Mouse (Mus musculus) hindbrain, embryonic 16.5 days (tissue): ENCODE results near the gene Cdyl2. TPM values are rescaled to one million over a fixed set of nuclear protein-coding genes. Genes with fewer than 3 reads are reported as not detected.

ENCODE experiments used
- ATAC-seq: fragments of 200-750 bp; cut with Nextera tagmentation; 2 replicates; pipeline ENCODE4 v1.8.0; 2017; ENCODE audit warnings: moderate TSS enrichment, moderate library complexity
- H3K27ac ChIP-seq: fragments of 300-500 bp; sonication (generic); 2 replicates; pipeline ENCODE4 v1.5.1; 2014; ENCODE audit warnings: low read depth, mild to moderate bottlenecking, control low read depth, low read length, moderate library complexity
- H3K27me3 ChIP-seq: fragments of 300-500 bp; sonication (generic); replicated peaks from 2 replicates; pipeline ENCODE4 v1.6.1; 2014; ENCODE audit warnings: low read length; ENCODE audit not compliant: control insufficient read depth, insufficient read depth
- H3K36me3 ChIP-seq: fragments of 300-500 bp; sonication (generic); 2 replicates; pipeline ENCODE4 v1.6.1; 2014; ENCODE audit warnings: mild to moderate bottlenecking, low read length, moderate library complexity, mixed read lengths; ENCODE audit not compliant: control insufficient read depth, insufficient read depth
- H3K4me1 ChIP-seq: fragments of 300-500 bp; sonication (generic); 2 replicates; pipeline ENCODE4 v1.6.1; 2014; ENCODE audit warnings: low read depth, low read length; ENCODE audit not compliant: control insufficient read depth, insufficient read depth
- H3K4me2 ChIP-seq: fragments of 300-500 bp; sonication (generic); 2 replicates; pipeline ENCODE4 v1.6.1; 2014; ENCODE audit warnings: mild to moderate bottlenecking, low read length, control low read depth, moderate library complexity
- H3K4me3 ChIP-seq: fragments of 300-500 bp; sonication (generic); 2 replicates; pipeline ENCODE4 v1.5.1; 2014; ENCODE audit warnings: mild to moderate bottlenecking, low read length, control low read depth, moderate library complexity
- H3K9ac ChIP-seq: fragments of 300-500 bp; sonication (generic); 2 replicates; pipeline ENCODE4 v1.6.1; 2014; ENCODE audit warnings: low read depth, mild to moderate bottlenecking, control low read depth, low read length, moderate library complexity
- H3K9me3 ChIP-seq: fragments of 300-500 bp; sonication (generic); 2 replicates; pipeline ENCODE4 v1.6.1; 2014; ENCODE audit warnings: mild to moderate bottlenecking, low read length, moderate library complexity; ENCODE audit not compliant: control insufficient read depth
- WGBS: fragments of 180-500 bp; shearing (Covaris S2); extraction: QIAGEN DNeasy Blood & Tissue Kit; methylation state at CpG from one replicate; pipeline ENCODE4 v1.1.7; 2014; 5-methylcytosine and 5-hydroxymethylcytosine counted together
- polyA plus RNA-seq: library from polyadenylated mRNA; unstranded; fragments of >200 nt; fragmentation: Nextera tagmentation; extraction: Ambion mirVana; gene quantifications from 2 replicates; pipeline ENCODE4 v1.2.1, GENCODE M21; 2015

The Cdyl2 gene
- polyA plus RNA-seq, 1 experiment from 2014 or later, result 12.1 TPM

- H3K36me3 ChIP-seq, result no peaks in the 10 kb centered on the region
- H3K4me1 ChIP-seq, result no peaks in the 10 kb centered on the region
- H3K27me3 ChIP-seq, result no peaks in the 10 kb centered on the region
- H3K9ac ChIP-seq, result no peak overlapping the region
- H3K4me3 ChIP-seq, result no peak overlapping the region
- H3K9me3 ChIP-seq, result peaks cover 2% of the 10 kb centered on the region; the same call in 1 of the 2 replicates
- H3K4me2 ChIP-seq, result no peak overlapping the region
- no peak for ATAC-seq
- H3K27ac ChIP-seq, result no peak overlapping the region
- WGBS, result 89% methylated on average over 6 of the region's 6 CpGs
Measured at GRCm38 (mm10) chr8:116599728-116600127, 133.1 kb downstream of the Cdyl2 start.

DNA sequence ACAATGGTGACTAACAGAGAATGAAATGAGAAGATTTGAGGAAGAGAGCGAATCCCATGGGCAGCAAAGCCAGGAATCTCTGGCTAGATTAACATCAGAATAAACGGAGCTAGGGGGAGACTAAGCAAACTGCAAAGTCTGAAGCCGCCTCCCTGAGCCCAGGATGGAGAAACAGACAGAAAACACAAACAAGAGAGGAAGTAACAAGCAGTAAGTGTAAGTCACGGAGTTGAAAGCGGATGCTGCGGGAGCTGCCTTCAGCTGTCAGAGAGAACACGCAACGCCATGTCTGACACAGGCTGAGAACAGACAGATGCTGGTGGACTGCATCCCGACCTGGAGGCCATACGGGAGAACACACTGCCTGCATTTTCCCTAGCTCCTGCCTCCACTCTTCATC is 141.6 kb downstream of the Cdyl2 start:
- H3K9me3 ChIP-seq, result no peaks in the 10 kb centered on the region
- 85% methylated on average over 10 of the region's 10 CpGs for WGBS
- no peaks in the 10 kb centered on the region for H3K36me3 ChIP-seq
- H3K27me3 ChIP-seq, result no peaks in the 10 kb centered on the region
- no peak overlapping the region for H3K4me3 ChIP-seq
- H3K4me2 ChIP-seq, result no peak overlapping the region
- ATAC-seq, result no peak
- H3K4me1 ChIP-seq, result no peaks in the 10 kb centered on the region
- H3K9ac ChIP-seq, result no peak overlapping the region
- no peak overlapping the region for H3K27ac ChIP-seq

GRCm38 (mm10) chr8:116590546-116590945 is 142.2 kb downstream of the Cdyl2 start:
- no peak overlapping the region for H3K9ac ChIP-seq
- no peaks in the 10 kb centered on the region for H3K36me3 ChIP-seq
- no peaks in the 10 kb centered on the region for H3K9me3 ChIP-seq
- 84% methylated on average over 4 of the region's 4 CpGs for WGBS
- no peak for ATAC-seq
- H3K27me3 ChIP-seq, result no peaks in the 10 kb centered on the region
- H3K4me2 ChIP-seq, result no peak overlapping the region
- no peak overlapping the region for H3K4me3 ChIP-seq
- H3K4me1 ChIP-seq, result no peaks in the 10 kb centered on the region
- no peak overlapping the region for H3K27ac ChIP-seq

GRCm38 (mm10) chr8:116590106-116590505 is 142.7 kb downstream of the Cdyl2 start:
- H3K9me3 ChIP-seq, result no peaks in the 10 kb centered on the region
- H3K4me3 ChIP-seq, result no peak overlapping the region
- H3K27me3 ChIP-seq, result no peaks in the 10 kb centered on the region
- no peak for ATAC-seq
- no peak overlapping the region for H3K27ac ChIP-seq
- H3K9ac ChIP-seq, result no peak overlapping the region
- H3K4me2 ChIP-seq, result no peak overlapping the region
- 82% methylated on average over 14 of the region's 14 CpGs for WGBS
- no peaks in the 10 kb centered on the region for H3K36me3 ChIP-seq
- H3K4me1 ChIP-seq, result no peaks in the 10 kb centered on the region

DNA sequence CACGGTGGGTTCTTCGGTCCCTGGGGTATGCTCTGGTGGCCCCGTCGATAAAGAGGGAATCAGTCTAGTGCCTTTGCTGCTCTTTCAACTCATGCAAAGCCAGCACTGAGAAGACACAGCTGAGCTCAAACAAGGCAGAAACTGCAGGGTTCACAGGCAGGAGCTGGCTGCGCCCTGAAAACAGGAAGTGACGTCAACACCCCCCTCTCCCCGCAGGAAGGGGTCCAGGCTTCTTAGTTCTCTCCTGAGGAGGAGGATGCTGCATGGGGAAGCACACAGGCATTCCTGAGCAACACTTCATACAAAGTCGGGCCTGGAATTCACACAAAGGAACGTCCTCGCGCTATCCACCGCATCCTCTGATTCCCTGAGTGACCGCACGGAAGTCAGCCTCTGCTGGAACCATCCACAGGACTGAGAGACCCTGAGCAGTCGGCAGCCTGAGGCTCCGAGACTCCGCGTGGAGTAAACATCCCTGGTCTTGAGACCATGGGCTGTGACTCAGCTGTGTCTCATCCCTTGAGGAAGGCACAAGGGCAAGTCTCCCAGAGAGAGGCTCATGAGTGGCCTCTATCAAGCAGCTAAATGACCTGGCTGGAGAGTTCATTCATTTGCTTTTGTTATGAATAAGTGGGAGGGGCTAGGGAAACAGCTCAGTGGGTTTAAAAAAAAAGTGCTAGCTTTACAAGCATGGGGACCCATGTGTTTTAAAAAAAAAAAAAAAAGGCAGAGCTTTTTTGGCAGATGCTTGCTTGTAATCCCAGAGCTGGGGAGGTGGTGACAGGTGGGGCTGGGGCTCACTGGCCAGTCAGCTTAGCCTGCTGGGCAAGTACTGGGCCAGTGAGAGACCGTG is 144.9 kb downstream of the Cdyl2 start:
- Histone ChIP-seq H3K36me3 (no peaks in the 10 kb centered on the region), H3K9ac (no peak overlapping the region), H3K4me1 (no peaks in the 10 kb centered on the region), H3K27ac (no peak overlapping the region), H3K27me3 (no peaks in the 10 kb centered on the region), H3K4me3 (no peak overlapping the region), H3K9me3 (no peaks in the 10 kb centered on the region), H3K4me2 (0 out of 2 replicates have a peak overlapping the region, but pooled peaks have one; percentile 7)
- ATAC-seq, result no peak
- 77% methylated on average over 19 of the region's 19 CpGs for WGBS

GRCm38 (mm10) chr8:116581318-116582019 is 151.3 kb downstream of the Cdyl2 start:
- no peak overlapping the region for H3K27ac ChIP-seq
- no peak for ATAC-seq
- no peak overlapping the region for H3K4me2 ChIP-seq
- H3K9ac ChIP-seq, result no peak overlapping the region
- WGBS, result 89% methylated on average over 11 of the region's 11 CpGs
- no peaks in the 10 kb centered on the region for H3K27me3 ChIP-seq
- H3K4me1 ChIP-seq, result no peaks in the 10 kb centered on the region
- no peak overlapping the region for H3K4me3 ChIP-seq
- H3K9me3 ChIP-seq, result no peaks in the 10 kb centered on the region
- no peaks in the 10 kb centered on the region for H3K36me3 ChIP-seq

- no peaks in the 10 kb centered on the region for H3K9me3 ChIP-seq
- no peaks in the 10 kb centered on the region for H3K4me1 ChIP-seq
- peaks cover 3% of the 10 kb centered on the region for H3K36me3 ChIP-seq
- ATAC-seq, result no peak
- no peak overlapping the region for H3K4me3 ChIP-seq
- H3K9ac ChIP-seq, result no peak overlapping the region
- H3K4me2 ChIP-seq, result no peak overlapping the region
- no peaks in the 10 kb centered on the region for H3K27me3 ChIP-seq
- H3K27ac ChIP-seq, result no peak overlapping the region
- WGBS, result 91% methylated on average over 2 of the region's 2 CpGs
Measured at GRCm38 (mm10) chr8:116576732-116577131, 156.1 kb downstream of the Cdyl2 start.

GRCm38 (mm10) chr8:116573085-116573484 is 159.7 kb downstream of the Cdyl2 start:
- H3K9me3 ChIP-seq, result no peaks in the 10 kb centered on the region
- WGBS, result 84% methylated on average over 5 of the region's 5 CpGs
- no peak overlapping the region for H3K4me3 ChIP-seq
- no peak for ATAC-seq
- peaks cover 3% of the 10 kb centered on the region for H3K36me3 ChIP-seq
- H3K27ac ChIP-seq, result no peak overlapping the region
- H3K4me1 ChIP-seq, result no peaks in the 10 kb centered on the region
- no peak overlapping the region for H3K9ac ChIP-seq
- H3K27me3 ChIP-seq, result no peaks in the 10 kb centered on the region
- H3K4me2 ChIP-seq, result no peak overlapping the region

- no peak for ATAC-seq
- no peak overlapping the region for H3K27ac ChIP-seq
- H3K9me3 ChIP-seq, result no peaks in the 10 kb centered on the region
- H3K4me3 ChIP-seq, result no peak overlapping the region
- H3K4me2 ChIP-seq, result no peak overlapping the region
- H3K4me1 ChIP-seq, result no peaks in the 10 kb centered on the region
- H3K9ac ChIP-seq, result no peak overlapping the region
- H3K27me3 ChIP-seq, result no peaks in the 10 kb centered on the region
- no peaks in the 10 kb centered on the region for H3K36me3 ChIP-seq
- 87% methylated on average over 3 of the region's 3 CpGs for WGBS
Measured at GRCm38 (mm10) chr8:116552778-116553177, 180.0 kb downstream of the Cdyl2 start.
